Mouse (Mus musculus): ENCODE measurements at regions not wholly inside any gene's neighbourhood (a gene's known extent, or its start where the extent isn't known, plus 50 kb on each side); places are given as distances from the start of the nearest gene placed in this dataset.

- ATAC-seq (ENCODE audit: low FRiP score) (peak; percentile 70), DNase-seq (ENCODE audit: low spot score) (peak; percentile 25)
- WGBS = 71% methylated on average over 16 of the region's 16 CpGs
- Histone ChIP-seq H3K36me3 (ENCODE audit: control insufficient read depth, insufficient read depth, low read length) (no peaks in the 10 kb centered on the region), H3K4me2 (replicated peaks; ENCODE audit: low read depth, low read length) (no peak overlapping the region), H3K9ac (ENCODE audit: low read depth, low read length) (no peak overlapping the region), H3K27ac (ENCODE audit: low read depth, low read length) (no peak overlapping the region), H3K4me3 (ENCODE audit: low read depth, low read length) (no peak overlapping the region), H3K4me1 (replicated peaks; ENCODE audit: control insufficient read depth, insufficient read depth, low read length) (no peaks in the 10 kb centered on the region), H3K27me3 (ENCODE audit: control insufficient read depth, insufficient read depth, low read length) (no peaks in the 10 kb centered on the region), H3K9me3 (ENCODE audit: control insufficient read depth, low read length) (no peaks in the 10 kb centered on the region)
Observed at GRCm38 (mm10) chr4:12421628-12422319, 250.0 kb upstream of the Fam92a start.

- 62% methylated on average over 3 of the region's 3 CpGs for WGBS
- no peak for DNase-seq (ENCODE audit: low spot score)
Observed at GRCm38 (mm10) chr4:12418086-12418485, 246.3 kb upstream of the Fam92a start.

GRCm38 (mm10) chr4:12395344-12395743, 223.5 kb upstream of the Fam92a start:
- no peak for ATAC-seq (ENCODE audit: low FRiP score)
- Histone ChIP-seq H3K9me3 (ENCODE audit: control insufficient read depth, low read length) (no peaks in the 10 kb centered on the region), H3K4me3 (ENCODE audit: low read depth, low read length) (no peak overlapping the region), H3K27ac (ENCODE audit: low read depth, low read length) (no peak overlapping the region), H3K4me1 (replicated peaks; ENCODE audit: control insufficient read depth, insufficient read depth, low read length) (no peaks in the 10 kb centered on the region), H3K9ac (ENCODE audit: low read depth, low read length) (no peak overlapping the region), H3K36me3 (ENCODE audit: control insufficient read depth, insufficient read depth, low read length) (no peaks in the 10 kb centered on the region), H3K4me2 (replicated peaks; ENCODE audit: low read depth, low read length) (no peak overlapping the region), H3K27me3 (ENCODE audit: control insufficient read depth, insufficient read depth, low read length) (no peaks in the 10 kb centered on the region)
- no peak for DNase-seq (ENCODE audit: low spot score)
- WGBS = 80% methylated on average over 1 of the region's 1 CpGs

More at GRCm38 (mm10) chr4:12418086-12418485, 246.3 kb upstream of the Fam92a start:
- Histone ChIP-seq H3K4me3 (ENCODE audit: low read depth, low read length) (no peak overlapping the region), H3K36me3 (ENCODE audit: control insufficient read depth, insufficient read depth, low read length) (no peaks in the 10 kb centered on the region), H3K4me2 (replicated peaks; ENCODE audit: low read depth, low read length) (no peak overlapping the region), H3K4me1 (replicated peaks; ENCODE audit: control insufficient read depth, insufficient read depth, low read length) (no peaks in the 10 kb centered on the region), H3K27ac (ENCODE audit: low read depth, low read length) (no peak overlapping the region), H3K9me3 (ENCODE audit: control insufficient read depth, low read length) (no peaks in the 10 kb centered on the region), H3K27me3 (ENCODE audit: control insufficient read depth, insufficient read depth, low read length) (no peaks in the 10 kb centered on the region), H3K9ac (ENCODE audit: low read depth, low read length) (no peak overlapping the region)
- no peak for ATAC-seq (ENCODE audit: low FRiP score)

GRCm38 (mm10) chr4:12376797-12377570, 205.2 kb upstream of the Fam92a start:
- WGBS = 81% methylated on average over 5 of the region's 5 CpGs
- ATAC-seq (ENCODE audit: low FRiP score) (no peak), DNase-seq (ENCODE audit: low spot score) (no peak)
- Histone ChIP-seq H3K4me2 (replicated peaks; ENCODE audit: low read depth, low read length) (no peak overlapping the region), H3K36me3 (ENCODE audit: control insufficient read depth, insufficient read depth, low read length) (no peaks in the 10 kb centered on the region), H3K4me3 (ENCODE audit: low read depth, low read length) (no peak overlapping the region), H3K9me3 (ENCODE audit: control insufficient read depth, low read length) (no peaks in the 10 kb centered on the region), H3K27ac (ENCODE audit: low read depth, low read length) (no peak overlapping the region), H3K4me1 (replicated peaks; ENCODE audit: control insufficient read depth, insufficient read depth, low read length) (no peaks in the 10 kb centered on the region), H3K27me3 (ENCODE audit: control insufficient read depth, insufficient read depth, low read length) (no peaks in the 10 kb centered on the region), H3K9ac (ENCODE audit: low read depth, low read length) (no peak overlapping the region)

GRCm38 (mm10) chr4:12369551-12369950, 197.7 kb upstream of the Fam92a start:
- H3K27ac ChIP-seq (ENCODE audit: low read depth, low read length) = no peak overlapping the region
- H3K27me3 ChIP-seq (ENCODE audit: control insufficient read depth, insufficient read depth, low read length) = no peaks in the 10 kb centered on the region
- H3K4me1 ChIP-seq (replicated peaks; ENCODE audit: control insufficient read depth, insufficient read depth, low read length) = no peaks in the 10 kb centered on the region
- no peak overlapping the region for H3K4me3 ChIP-seq (ENCODE audit: low read depth, low read length)
- H3K9ac ChIP-seq (ENCODE audit: low read depth, low read length) = no peak overlapping the region
- no peak overlapping the region for H3K4me2 ChIP-seq (replicated peaks; ENCODE audit: low read depth, low read length)
- no peaks in the 10 kb centered on the region for H3K9me3 ChIP-seq (ENCODE audit: control insufficient read depth, low read length)
- ATAC-seq (ENCODE audit: low FRiP score) (no peak), DNase-seq (ENCODE audit: low spot score) (no peak)
- no peaks in the 10 kb centered on the region for H3K36me3 ChIP-seq (ENCODE audit: control insufficient read depth, insufficient read depth, low read length)
- WGBS = 48% methylated on average over 2 of the region's 2 CpGs

GRCm38 (mm10) chr4:12356992-12357634, 185.3 kb upstream of the Fam92a start:
- no peak for DNase-seq (ENCODE audit: low spot score)
- H3K9me3 ChIP-seq (ENCODE audit: control insufficient read depth, low read length) = no peaks in the 10 kb centered on the region
- no peak overlapping the region for H3K4me3 ChIP-seq (ENCODE audit: low read depth, low read length)
- H3K27me3 ChIP-seq (ENCODE audit: control insufficient read depth, insufficient read depth, low read length) = no peaks in the 10 kb centered on the region
- no peaks in the 10 kb centered on the region for H3K36me3 ChIP-seq (ENCODE audit: control insufficient read depth, insufficient read depth, low read length)
- no peak overlapping the region for H3K9ac ChIP-seq (ENCODE audit: low read depth, low read length)
- no peak overlapping the region for H3K4me2 ChIP-seq (replicated peaks; ENCODE audit: low read depth, low read length)
- 43% methylated on average over 2 of the region's 2 CpGs for WGBS
- ATAC-seq (ENCODE audit: low FRiP score) = no peak
- H3K27ac ChIP-seq (ENCODE audit: low read depth, low read length) = no peak overlapping the region
- H3K4me1 ChIP-seq (replicated peaks; ENCODE audit: control insufficient read depth, insufficient read depth, low read length) = no peaks in the 10 kb centered on the region

GRCm38 (mm10) chr4:12353337-12353856, 181.6 kb upstream of the Fam92a start:
- H3K4me3 ChIP-seq (ENCODE audit: low read depth, low read length) = no peak overlapping the region
- no peaks in the 10 kb centered on the region for H3K36me3 ChIP-seq (ENCODE audit: control insufficient read depth, insufficient read depth, low read length)
- H3K9me3 ChIP-seq (ENCODE audit: control insufficient read depth, low read length) = no peaks in the 10 kb centered on the region
- no peak overlapping the region for H3K4me2 ChIP-seq (replicated peaks; ENCODE audit: low read depth, low read length)
- ATAC-seq (ENCODE audit: low FRiP score) (no peak), DNase-seq (ENCODE audit: low spot score) (no peak)
- H3K9ac ChIP-seq (ENCODE audit: low read depth, low read length) = no peak overlapping the region
- 84% methylated on average over 3 of the region's 3 CpGs for WGBS
- H3K4me1 ChIP-seq (replicated peaks; ENCODE audit: control insufficient read depth, insufficient read depth, low read length) = no peaks in the 10 kb centered on the region
- no peak overlapping the region for H3K27ac ChIP-seq (ENCODE audit: low read depth, low read length)
- no peaks in the 10 kb centered on the region for H3K27me3 ChIP-seq (ENCODE audit: control insufficient read depth, insufficient read depth, low read length)

- Histone ChIP-seq H3K36me3 (ENCODE audit: control insufficient read depth, insufficient read depth, low read length) (no peaks in the 10 kb centered on the region), H3K4me1 (replicated peaks; ENCODE audit: control insufficient read depth, insufficient read depth, low read length) (no peaks in the 10 kb centered on the region), H3K27me3 (ENCODE audit: control insufficient read depth, insufficient read depth, low read length) (no peaks in the 10 kb centered on the region), H3K9ac (ENCODE audit: low read depth, low read length) (no peak overlapping the region), H3K9me3 (ENCODE audit: control insufficient read depth, low read length) (no peaks in the 10 kb centered on the region), H3K27ac (ENCODE audit: low read depth, low read length) (no peak overlapping the region), H3K4me3 (ENCODE audit: low read depth, low read length) (no peak overlapping the region), H3K4me2 (replicated peaks; ENCODE audit: low read depth, low read length) (no peak overlapping the region)
- 91% methylated on average over 1 of the region's 1 CpGs for WGBS
- ATAC-seq (ENCODE audit: low FRiP score) (no peak), DNase-seq (ENCODE audit: low spot score) (no peak)
Observed at GRCm38 (mm10) chr4:12339236-12339635, 167.4 kb upstream of the Fam92a start.
